Mouse (Mus musculus): ENCODE data around the gene Myom1.

Myom1 gene

DNA sequence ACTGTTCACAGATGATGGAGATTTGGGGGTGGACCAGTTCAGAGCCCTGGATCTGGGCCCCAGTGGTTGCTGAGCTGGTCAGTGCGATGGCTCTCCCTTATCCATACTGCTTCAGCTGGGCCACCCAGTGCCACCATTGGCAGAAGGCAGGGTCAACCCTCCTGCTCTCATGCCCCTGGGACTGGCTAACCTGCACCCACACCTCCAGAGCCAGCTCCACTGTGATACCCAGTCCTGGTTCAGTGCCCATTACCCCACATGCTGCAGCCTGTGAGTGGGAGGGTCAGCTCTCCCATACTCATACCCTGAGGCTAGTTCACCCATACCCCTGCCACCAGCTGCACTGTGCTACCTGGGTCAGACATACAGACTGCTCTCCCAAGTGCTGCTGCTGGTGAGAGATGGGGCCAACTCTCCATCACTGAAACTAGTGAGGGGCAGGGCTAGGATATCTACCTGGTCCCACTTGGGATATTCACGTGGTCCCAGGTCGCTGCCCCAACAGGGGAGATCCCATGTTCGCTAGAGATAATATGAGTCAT lies 15.1 kb downstream of the Myom1 start:
- no peak for DNase-seq (ENCODE audit: low spot score)

DNA sequence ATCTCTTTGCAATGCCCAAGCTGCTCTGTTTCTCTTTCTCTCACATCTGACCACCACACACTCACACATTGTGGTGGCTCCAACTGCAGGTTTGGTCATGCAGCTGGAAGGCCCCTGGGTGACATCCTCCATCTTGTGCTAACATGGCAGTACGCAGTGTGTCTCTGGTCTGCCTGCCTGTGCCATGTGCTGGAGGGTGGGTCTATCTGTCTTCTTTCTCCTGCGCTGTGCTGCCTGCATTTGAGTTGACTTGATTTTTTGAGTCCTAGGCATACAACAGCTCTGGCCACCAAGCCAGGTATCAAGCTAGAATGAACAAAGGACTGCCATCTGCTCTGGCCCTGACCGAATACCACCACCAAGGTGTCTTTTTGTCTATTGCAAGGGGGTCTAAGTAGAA lies 15.7 kb downstream of the Myom1 start:
- DNase-seq (ENCODE audit: low spot score) = no peak

DNA sequence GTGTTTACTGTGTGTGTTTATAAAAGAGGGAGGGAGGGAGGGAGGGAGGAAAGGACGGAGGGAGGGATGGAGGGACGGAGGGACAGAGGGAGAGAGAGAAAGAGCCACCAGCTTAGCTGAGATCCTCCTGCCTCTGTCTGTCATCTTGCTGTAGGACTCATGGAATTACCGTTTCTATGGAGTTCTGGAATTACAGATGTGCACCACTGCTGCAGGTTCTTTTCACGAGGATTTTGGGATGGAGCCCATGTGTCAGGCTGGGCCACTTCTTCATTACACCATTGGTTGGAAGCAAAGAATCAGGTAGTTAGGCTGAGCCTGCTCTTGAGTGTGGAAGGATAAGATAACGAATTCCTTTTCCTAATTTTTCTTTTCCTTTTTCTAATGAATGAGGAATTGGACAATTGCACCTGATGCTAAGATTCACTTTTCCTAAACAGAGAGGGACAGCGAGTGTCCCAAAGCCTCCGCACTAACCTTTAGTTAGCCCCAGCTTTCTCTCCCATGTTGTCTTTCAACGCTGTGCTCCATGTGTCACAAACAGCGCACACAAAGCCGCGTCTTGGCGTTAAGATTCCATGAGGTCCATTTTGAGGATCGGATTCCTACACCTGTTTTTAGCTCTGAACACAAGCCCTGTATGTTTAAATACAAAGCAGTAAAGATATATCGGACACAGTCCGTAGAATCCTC lies 16.3 kb downstream of the Myom1 start:
- no peak for DNase-seq (ENCODE audit: low spot score)

DNA sequence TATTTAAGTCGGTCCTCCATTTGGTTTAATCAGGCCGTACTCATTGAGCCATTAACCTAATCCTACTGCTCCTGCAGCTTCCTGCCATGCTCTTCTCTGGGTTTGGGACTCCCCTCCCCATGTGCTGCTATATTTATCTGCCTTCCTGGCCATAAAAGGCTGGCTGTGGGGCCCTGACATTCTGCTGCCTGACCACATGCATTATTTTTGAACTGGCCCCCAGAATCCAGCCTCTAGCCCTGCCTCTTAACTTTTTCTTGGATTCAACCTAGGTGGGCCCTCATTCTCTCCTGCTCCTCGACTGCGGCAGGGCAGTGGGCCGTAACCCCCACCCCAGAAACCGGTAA lies 16.8 kb downstream of the Myom1 start:
- no peak for DNase-seq (ENCODE audit: low spot score)

DNA sequence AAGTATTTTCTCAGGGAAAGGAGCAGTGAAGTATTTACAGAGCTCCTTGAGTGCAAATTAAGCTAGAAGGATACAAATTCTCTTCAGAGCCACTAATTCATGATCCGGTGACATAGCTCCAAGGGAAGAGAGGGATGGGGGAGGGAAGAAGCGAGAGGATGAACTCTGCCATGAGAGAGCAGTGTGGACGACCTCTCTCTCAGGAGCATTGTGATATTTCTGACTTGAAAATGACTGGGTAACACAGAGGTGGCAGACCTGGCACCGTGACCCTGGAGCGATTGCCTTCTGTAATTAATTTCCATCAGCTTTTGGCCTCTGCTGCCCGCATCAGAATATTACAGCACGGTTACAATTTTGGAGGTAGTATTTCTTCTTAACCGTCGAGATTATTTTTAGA lies 17.4 kb downstream of the Myom1 start:
- no peak for DNase-seq (ENCODE audit: low spot score)

DNA sequence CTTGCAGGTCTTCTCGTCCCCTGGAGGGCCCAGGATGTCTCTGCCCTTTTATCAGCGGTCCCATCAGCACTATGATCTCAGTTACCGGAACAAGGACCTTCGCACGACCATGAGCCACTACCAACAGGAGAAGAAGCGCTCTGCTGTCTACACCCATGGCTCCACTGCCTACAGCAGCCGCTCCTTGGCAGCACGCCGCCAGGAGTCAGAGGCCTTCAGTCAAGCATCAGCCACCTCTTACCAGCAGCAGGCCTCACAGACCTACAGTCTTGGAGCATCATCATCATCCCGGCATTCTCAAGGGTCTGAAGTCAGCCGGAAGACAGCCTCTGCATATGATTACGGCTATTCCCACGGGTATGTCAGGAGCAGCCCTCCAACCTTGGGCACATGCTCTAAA lies 20.4 kb downstream of the Myom1 start:
- no peak for DNase-seq (ENCODE audit: low spot score)

DNA sequence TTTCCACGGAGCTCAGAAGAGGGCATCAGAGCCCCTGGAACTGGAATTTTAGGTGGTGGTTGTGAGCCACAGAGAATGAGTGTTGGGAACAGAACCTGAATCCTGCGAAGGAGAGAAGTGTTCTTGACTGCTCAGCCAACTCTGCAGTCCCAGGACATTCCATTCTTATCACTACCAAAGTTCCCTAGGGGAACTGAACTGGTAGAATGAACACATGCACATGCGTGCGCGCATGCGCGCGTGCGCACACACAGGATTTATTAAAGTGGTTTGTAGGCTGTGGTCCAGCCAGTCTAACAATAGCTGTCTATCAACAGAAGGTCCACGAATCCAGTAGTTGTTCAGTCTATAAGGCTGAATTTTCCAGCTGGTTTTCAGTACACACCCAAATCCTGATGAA lies 21.6 kb downstream of the Myom1 start:
- no peak for DNase-seq (ENCODE audit: low spot score)

DNA sequence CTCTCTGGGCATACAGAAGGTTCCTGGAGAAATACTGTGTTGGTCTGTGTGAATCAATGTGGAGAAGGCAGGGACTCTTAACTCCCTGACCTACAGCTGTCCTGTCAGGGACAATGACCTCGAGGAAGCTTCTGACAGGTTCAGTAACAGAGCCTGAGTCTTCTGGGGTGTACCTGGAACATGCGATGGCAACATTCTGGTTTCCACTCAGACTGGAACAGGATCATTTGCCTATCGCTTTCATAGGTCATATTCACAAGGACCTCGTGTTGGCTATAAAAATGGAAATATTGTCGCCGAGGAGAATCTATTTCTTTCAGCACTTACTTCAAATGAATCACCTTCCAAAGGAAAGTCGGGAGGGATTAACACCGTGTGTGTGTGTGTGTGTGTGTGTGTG lies 23.5 kb downstream of the Myom1 start:
- no peak for DNase-seq (ENCODE audit: low spot score)

DNA sequence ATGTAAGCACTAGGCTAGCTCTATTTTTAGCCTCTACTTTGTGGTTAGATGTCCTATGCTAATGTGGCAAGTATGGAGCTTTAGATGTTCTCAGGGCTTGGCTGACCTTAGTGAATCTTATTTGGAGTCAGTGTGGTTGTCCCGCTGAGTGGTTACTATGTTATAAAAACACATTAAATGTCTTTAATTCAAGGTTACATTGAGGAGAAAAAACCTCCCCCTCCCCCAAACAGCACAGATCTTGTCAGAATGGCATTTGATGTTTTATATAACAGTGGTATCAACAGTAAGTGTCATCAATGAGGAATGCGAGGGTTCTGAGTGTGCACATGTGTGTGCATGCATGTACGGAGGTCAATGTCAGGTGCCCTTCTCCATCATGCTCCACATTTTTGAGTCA lies 24.8 kb downstream of the Myom1 start:
- no peak for DNase-seq (ENCODE audit: low spot score)

DNA sequence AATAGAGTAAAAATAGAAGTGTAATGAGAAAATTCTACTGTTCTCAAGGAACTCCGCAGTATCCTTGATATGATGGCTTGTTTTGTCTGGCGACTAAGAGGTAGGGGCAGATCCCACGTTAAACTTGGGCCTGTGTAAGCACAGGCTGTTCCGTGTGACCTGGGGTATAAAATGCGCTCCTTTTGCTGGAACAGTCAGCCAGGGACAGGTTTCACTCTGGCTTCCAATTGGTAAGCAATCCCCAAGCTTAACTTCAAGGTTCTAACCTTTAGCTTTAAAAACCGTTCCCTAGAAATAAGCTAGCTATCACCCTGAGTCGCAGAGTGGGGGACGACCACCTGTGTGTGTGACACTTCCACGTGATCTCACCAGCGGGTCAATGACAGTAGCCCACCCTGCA lies 30.3 kb downstream of the Myom1 start:
- DNase-seq (ENCODE audit: low spot score) = no peak

DNA sequence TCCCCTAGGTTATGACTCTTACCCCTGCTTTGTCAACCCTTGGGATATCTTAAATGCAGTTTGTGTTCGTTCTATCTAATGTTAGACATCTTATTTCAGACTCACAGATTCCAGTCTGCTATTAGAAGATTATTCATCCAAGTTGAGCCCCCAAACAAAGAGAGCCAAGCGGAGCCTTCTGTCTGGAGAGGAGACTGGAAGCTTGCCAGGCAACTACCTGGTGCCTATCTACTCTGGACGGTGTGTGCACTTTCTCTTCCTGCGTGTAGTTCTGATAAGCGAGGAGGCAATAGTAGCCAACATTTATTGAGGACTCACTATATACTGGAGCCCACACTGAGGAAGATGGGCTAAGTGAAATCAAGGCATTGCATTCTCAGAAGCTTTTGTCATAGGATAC lies 32.0 kb downstream of the Myom1 start:
- no peak for DNase-seq (ENCODE audit: low spot score)

DNA sequence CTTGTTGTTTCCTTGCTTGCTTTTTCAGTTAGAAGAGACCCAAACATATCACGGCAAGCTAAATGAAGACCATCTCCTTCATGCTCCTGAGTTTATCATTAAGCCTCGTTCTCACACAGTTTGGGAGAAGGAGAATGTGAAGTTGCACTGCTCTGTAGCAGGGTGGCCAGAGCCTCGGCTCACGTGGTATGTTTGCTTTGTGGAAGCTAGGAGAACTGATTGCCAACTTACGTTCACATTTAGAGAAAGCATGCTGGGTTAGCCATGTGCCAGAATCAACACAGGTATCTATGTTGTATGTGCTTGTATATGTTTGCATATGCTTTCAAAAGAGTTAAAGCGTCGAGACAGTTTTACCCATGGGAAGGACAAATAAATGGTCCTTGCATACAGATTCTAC lies 34.8 kb downstream of the Myom1 start:
- no peak for DNase-seq (ENCODE audit: low spot score)

DNA sequence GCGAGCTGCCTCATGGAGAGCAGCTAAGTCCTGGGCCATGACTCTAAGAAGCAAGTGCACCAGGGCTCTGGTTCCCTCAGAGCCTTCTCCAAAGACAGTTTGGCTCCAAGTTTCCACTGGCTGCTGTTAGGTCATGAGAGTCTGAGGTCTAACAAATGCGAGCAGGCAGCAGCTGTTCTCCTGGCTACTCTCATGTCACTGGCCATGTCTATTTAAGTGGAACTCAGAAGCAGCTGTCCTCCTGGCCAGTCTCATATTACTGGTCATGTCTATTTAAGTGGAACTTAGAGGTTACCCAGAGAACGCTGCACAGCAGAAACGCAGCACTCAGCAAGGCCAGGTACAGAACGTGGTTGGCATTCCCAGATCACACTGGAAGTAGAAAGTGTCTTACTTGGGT lies 36.4 kb downstream of the Myom1 start:
- no peak for DNase-seq (ENCODE audit: low spot score)

DNA sequence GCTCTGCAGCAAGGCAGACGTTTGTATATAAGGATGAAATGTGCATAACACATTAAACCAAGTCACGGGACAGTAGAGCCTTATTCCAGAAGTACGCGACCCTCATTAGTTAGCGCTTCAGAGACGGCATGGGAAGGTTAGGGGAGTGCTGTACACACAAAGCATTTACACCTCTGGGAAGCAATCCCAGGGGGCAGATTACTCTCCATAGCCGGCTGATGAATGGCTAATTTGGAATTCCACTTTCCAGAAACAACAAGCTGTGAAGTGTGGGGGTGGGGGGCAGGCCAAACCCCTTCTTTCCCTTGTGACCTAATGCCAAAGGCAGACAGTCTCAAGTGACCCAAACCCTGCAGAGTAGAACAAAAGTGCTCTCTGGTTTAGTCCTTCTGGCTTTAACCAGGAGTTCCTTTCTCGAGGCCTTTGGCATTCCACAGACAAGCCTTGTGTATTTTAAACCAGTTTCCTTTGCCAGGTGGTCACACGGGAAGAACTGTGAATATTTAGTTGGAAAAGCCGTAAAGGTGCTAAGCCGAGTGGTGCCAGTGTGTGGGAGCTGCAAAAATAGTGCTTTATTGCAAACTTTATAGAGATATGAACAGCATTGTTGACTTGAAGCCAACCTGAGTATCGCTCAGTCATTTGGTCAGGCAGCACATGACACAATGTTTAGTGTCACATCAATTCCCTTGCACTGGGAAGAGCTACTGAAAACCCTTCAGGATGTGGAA lies 37.6 kb downstream of the Myom1 start:
- DNase-seq (ENCODE audit: low spot score) = no peak

DNA sequence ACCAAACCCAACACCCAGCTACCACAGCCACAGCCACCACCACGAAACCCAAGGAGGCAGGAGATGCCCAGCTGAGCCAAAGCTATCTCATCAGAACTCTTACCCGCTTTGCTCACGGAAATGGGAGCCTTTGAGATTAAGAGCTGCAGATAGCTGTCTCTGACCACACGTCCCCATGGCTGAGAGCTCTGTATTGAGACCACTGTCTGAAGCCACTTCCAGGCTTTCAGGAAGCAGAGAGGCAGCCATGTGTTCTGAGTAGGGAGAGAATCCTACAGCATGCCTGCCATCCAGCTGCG lies 38.1 kb downstream of the Myom1 start:
- DNase-seq (ENCODE audit: low spot score) = no peak

DNA sequence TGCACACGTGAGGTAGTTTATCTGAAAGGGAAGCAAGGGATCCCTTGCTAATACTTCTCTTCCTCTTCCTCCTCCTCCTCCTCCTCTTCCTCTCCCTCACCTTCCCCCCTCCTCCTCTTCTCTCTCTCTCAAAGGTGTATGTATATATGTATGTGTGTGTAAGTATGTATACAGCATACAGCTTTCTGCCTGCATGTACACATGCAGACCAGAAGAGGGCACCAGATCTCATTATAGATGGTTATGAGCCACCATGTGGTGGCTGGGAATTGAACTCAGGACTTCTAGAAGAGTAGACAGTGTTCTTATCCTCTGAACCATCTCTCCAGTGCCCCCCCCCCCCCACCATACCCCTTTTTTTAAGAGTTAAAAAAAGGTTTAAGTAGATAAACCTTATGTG lies 40.2 kb downstream of the Myom1 start:
- no peak for DNase-seq (ENCODE audit: low spot score)

DNA sequence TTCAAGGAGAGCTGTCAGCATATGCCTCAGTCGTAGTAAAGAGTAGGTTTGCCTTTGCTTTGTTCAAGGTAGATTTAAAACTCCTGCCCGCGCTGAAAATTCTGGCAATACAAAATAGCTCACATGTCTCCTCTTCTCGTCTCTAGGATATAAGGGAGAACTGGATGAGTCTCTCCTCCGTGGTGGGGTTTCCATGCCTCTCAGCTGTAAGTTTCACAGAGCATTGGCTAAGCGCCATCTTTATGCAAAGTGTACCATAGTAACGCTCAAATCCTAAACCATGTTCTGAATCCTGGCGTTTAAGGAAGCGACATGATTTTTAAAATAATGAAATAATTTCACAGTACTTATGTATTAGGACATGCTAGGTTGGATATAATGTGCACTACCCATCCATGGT lies 43.2 kb downstream of the Myom1 start:
- DNase-seq (ENCODE audit: low spot score) = no peak

DNA sequence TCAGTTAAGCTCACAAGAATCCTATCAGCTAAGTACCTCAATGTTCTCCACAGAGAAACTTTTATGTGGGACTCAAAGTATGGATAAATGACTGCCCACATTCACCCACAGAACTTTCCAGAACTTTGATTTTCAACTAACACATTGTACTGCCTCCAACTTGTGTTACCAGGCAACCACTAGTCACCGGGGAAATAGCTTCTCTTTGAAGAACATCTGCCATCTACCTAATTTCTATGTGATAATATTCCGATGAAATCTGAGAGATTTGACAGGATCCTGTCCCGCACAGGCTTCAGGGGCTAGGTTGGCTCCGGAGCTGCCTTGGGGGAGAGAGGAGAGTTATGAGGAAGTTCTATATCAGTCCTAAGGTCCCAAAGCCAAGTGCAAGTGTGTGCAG lies 44.4 kb downstream of the Myom1 start:
- no peak for DNase-seq (ENCODE audit: low spot score)

DNA sequence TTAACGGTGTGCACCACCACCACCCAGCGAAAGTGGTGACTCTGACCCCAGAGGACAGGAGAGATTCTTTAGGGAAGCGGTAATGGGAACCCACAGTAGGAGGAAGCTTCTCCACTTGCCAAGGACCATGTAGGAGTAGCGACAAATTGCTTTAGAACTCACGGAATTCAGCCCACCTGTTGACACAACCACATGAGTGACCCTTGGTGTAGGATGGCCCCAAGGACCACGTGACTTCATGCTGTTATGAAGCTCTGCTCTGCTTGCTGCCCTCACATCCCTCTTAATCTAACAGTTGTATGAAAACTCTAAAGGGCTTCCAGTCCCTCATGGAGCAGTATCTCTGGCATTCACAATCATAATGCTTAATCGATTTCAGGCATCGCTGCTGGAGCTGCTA lies 46.9 kb downstream of the Myom1 start:
- DNase-seq (ENCODE audit: low spot score) = no peak

DNA sequence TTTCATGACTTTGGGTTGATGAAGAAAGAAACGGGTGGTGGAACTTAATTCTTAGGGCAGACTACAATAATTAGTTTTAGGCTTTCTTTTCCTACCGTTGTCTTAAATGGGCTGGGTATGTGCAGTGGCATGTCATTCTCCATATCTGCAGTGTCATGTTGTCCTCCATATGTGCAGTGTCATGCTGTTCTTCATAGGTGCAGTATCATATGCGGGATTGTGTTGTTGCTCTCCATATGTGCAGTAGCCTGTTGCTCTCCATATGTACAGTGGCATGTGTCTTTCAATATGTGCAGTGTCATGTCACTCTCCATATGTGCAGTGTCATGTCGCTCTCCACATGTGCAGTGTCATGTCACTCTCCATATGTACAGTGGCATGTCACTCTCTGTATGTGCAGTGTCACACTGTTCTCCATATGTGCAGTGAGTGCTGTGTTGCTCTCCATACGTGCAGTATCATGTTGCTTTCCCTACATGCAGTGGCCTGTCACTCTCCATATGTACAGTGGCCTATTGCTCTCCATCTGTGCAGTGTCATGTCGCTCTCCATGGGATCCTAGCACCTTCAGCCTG lies 50.8 kb downstream of the Myom1 start:
- no peak for DNase-seq (ENCODE audit: low spot score)

DNA sequence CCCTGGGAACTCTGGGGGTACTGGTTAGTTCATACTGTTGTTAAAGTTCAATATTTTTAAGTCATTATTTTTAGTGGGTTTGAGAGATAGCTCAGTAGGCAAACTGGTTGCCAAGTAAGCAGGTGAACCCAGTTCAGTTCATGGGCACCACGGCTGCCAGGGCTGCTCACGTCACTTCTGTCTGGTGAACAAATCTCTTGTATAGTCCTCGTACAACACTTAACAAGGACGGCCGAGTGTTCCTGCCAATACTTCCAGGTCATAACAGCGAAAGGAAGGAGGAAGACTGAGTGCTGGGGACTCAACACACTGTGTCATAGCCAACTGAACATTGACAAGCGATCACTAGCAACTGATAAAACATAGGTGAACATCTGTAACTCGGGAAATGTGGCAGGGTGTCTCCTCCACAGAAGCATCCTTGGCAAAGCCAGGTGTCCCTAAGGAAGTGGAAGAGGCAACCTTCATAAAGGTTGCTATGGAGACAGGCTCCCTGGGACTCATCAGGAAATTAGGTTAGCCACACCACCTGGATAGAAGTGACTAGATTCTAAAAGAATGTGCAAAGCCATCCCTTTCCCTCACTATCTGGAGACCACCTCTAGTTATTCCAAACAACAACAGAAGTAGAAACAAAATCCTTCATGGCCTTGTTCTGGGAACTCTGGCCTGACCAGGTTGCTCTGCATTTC lies 52.9 kb downstream of the Myom1 start:
- no peak for DNase-seq (ENCODE audit: low spot score)

DNA sequence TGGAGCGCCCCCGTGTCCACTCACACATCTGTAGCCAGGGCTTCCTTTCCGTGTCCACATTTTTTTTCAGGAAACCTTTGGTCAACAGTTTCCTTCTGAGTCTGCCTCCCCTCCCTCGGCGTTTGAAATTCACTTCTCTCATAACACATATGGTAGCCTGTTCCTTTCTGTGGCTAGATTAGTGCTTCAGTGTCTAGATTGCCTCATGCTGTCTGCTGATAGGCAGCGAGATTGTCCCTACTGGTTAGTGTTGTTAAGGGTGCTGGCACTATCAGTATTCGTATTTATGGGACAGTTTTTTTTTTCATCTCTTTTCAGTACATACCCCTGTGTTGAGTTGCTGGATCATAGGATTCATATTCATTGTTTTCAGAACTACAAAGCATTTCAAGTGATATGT lies 54.0 kb downstream of the Myom1 start:
- no peak for DNase-seq (ENCODE audit: low spot score)

DNA sequence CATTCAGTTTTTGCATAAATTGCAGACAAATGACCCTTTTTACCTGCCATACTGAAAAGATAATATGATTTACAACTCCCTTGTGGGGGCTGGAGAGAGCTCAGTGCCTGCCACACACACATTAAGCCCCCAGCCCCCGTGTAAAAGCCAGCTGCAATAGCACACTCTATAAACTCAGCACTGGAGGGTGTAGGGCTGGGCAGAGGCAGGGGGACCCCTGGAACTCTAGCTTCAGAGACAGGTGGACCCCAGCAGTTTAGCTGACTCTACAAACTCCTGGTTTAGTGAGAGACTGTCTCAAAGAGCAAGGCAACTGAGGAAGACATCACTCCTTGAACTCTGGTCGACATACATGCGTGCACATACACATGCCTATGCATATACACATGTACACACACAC lies 55.3 kb downstream of the Myom1 start:
- no peak for DNase-seq (ENCODE audit: low spot score)

Measured in MN1 (cell line).